Mouse (Mus musculus) spleen, adult 2 months (tissue): ENCODE data around the gene Il10ra.

Experiments used
- CTCF ChIP-seq: fragments of 200-500 bp; IDR thresholded peaks from 2 replicates; pipeline ENCODE4 v1.5.1; 2011; ENCODE audit warnings: mild to moderate bottlenecking, inconsistent platforms; ENCODE audit not compliant: insufficient read depth, insufficient read length, insufficient replicate concordance; ENCODE audit errors: extremely low read depth
- POLR2A ChIP-seq: fragments of 200-500 bp; IDR thresholded peaks from 2 replicates; pipeline ENCODE4 v1.6.1; 2011; ENCODE audit warnings: low read depth, low read length, inconsistent platforms

- TF ChIP-seq CTCF (no peak), POLR2A (no peak)
These were observed 16.6 kb downstream of the Il10ra start for GRCm38 (mm10) chr9:45252395-45252794.
